Mouse (Mus musculus) ES-E14 (cell line): ENCODE results near the gene Pspn.

Source experiments
- CHD2 ChIP-seq: IDR thresholded peaks from 2 replicates; pipeline ENCODE4 v1.6.1; 2014; ENCODE audit warnings: mild to moderate bottlenecking, low read depth, low read length, inconsistent platforms
- HCFC1 ChIP-seq: IDR thresholded peaks from 2 replicates; pipeline ENCODE4 v1.6.1; 2012; ENCODE audit warnings: low read length, inconsistent platforms, borderline replicate concordance; ENCODE audit not compliant: insufficient read depth
- ZC3H11A ChIP-seq: IDR thresholded peaks from 2 replicates; pipeline ENCODE4 v1.6.1; 2012; ENCODE audit warnings: low read depth, mild to moderate bottlenecking, inconsistent platforms, low read length, borderline replicate concordance
- ZNF384 ChIP-seq: IDR thresholded peaks from 2 replicates; pipeline ENCODE4 v1.6.1; 2012; ENCODE audit warnings: low read depth, low read length, inconsistent platforms

DNA sequence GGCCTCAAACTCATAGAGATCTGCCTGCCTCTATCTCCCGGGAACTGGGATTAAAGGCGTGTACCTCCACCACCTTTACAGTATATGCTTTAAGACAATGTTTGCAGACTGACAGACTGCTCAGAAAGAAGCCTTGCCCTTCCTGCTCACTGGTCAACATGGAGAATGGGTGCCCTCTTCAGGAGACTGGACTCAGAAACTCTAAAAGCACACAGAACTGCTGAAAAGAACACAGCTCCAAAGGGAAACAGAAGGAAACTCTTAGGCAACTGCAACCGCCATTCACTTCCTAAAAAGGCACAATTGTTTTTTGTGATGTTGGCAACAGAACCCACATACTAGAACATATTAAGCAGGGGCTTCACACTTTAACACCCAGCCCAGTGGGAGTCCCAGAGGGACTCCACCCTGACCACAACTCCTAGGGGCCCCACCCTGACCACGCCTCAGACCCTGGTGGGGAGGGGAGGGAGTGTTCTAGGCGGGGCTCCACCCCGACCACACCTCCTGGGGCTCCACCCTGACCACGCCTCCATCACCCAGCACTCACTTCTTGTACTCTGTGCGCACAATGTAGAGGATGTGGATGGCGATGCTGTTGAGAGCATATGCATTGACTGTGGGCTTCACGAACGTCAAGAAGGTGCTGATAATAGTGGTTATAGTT lies 41.9 kb downstream of the Pspn start:
- no peak for TF ChIP-seq HCFC1
- no peak for TF ChIP-seq CHD2
- no peak for TF ChIP-seq ZC3H11A
- no peak for TF ChIP-seq ZNF384
